Mouse (Mus musculus) cerebellum, adult 2 months (tissue): ENCODE results near the gene Bdkrb2. TPM values are rescaled to one million over a fixed set of nuclear protein-coding genes. Genes with fewer than 3 reads are reported as not detected.

Experiments used
- DNase-seq, 2 experiments: peaks; one replicate each; pipeline ENCODE4 v3.0.0; 2021
- H3K27ac ChIP-seq: fragments of 200-500 bp; 2 replicates; pipeline ENCODE4 v1.5.1; 2012; ENCODE audit warnings: low read length, control low read depth, inconsistent platforms; ENCODE audit not compliant: insufficient read depth
- H3K27me3 ChIP-seq: fragments of 200-500 bp; 2 replicates; pipeline ENCODE4 v1.6.1; 2012; ENCODE audit warnings: inconsistent platforms, mild to moderate bottlenecking, low read length, moderate library complexity; ENCODE audit not compliant: control insufficient read depth, insufficient read depth
- H3K4me1 ChIP-seq: fragments of 200-500 bp; 2 replicates; pipeline ENCODE4 v1.6.1; 2011; ENCODE audit warnings: low read length; ENCODE audit not compliant: control insufficient read depth, insufficient read depth
- H3K4me3 ChIP-seq: fragments of 200-500 bp; replicated peaks from 2 replicates; pipeline ENCODE3; 2011; ENCODE audit warnings: mild to moderate bottlenecking, low read depth, low read length, control low read depth; ENCODE audit not compliant: insufficient read depth
- CTCF ChIP-seq: fragments of 200-500 bp; IDR thresholded peaks from 2 replicates; pipeline ENCODE4 v1.5.1; 2011; ENCODE audit warnings: low read depth, mild to moderate bottlenecking, control low read depth, low read length, moderate library complexity, borderline replicate concordance; ENCODE audit not compliant: insufficient read depth
- POLR2A ChIP-seq: fragments of 200-500 bp; IDR thresholded peaks from 2 replicates; pipeline ENCODE4 v1.6.1; 2011; ENCODE audit warnings: low read length, control low read depth, borderline replicate concordance; ENCODE audit not compliant: insufficient read depth
- WGBS: fragments of 180-500 bp; shearing (Covaris S2); methylation state at CpG from one replicate; pipeline ENCODE4 v1.1.7; 2018; 5-methylcytosine and 5-hydroxymethylcytosine counted together
- polyA plus RNA-seq: library from polyadenylated mRNA; depleted of rRNA; stranded (reverse); fragments of >200 nt; gene quantifications from 2 replicates; pipeline ENCODE4 v1.2.3, GENCODE M21; 2012; rRNA removed

The Bdkrb2 gene
- 0.68 and 0.70 TPM in 2 replicates for polyA plus RNA-seq

- peak; percentile 30 to 35 for DNase-seq
- H3K4me3 ChIP-seq, result peak within 1 kb of the TSS; percentile 16
- 9% methylated on average over 25 of the region's 25 CpGs for WGBS
These were observed at the start of gene Bdkrb2 for GRCm38 (mm10) chr12:105562936-105563680. Gene Bdkrb2, plus strand, starts transcription at chr12:105563226.

DNA sequence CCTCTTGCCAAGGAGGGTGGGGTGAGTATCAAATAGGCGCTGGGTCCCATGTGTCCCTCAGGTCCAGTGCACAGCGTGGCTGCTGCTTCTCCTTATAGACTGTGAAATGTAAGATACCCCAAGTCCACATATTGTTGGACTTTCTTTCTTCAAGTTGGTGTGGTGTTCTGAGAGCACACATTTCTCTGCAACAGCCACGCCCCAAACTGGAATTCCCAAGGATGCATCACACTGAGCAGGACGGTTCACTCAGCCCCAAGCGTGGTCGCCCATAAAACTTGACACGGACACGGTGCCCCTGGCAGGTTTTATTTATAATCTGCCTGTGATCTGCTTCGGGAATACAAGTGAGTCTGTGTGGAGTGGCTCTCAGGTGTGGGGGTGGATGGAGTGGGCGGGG, 48.9 kb upstream of the Bdkrb2 start:
- H3K4me3 ChIP-seq, result no peak overlapping the region
- TF ChIP-seq CTCF (no peak), POLR2A (no peak)
- H3K4me1 ChIP-seq, result no peaks in the 10 kb centered on the region
- H3K27ac ChIP-seq, result no peak overlapping the region
- 82% methylated on average over 10 of the region's 10 CpGs for WGBS
- no peaks in the 10 kb centered on the region for H3K27me3 ChIP-seq
- DNase-seq, result no peak

More at GRCm38 (mm10) chr12:105562936-105563680, at the start of gene Bdkrb2:
- Histone ChIP-seq H3K27me3 (no peaks in the 10 kb centered on the region; the same call in 1 of the 2 replicates), H3K27ac (no peak within 1 kb of the TSS), H3K4me1 (peaks cover 6% of the 10 kb centered on the region; the same call in 1 of the 2 replicates)
- TF ChIP-seq CTCF (no peak), POLR2A (no peak)

GRCm38 (mm10) chr12:105517026-105517675, 45.9 kb upstream of the Bdkrb2 start:
- H3K4me1 ChIP-seq, result no peaks in the 10 kb centered on the region
- H3K27ac ChIP-seq, result no peak overlapping the region
- WGBS, result 65% methylated on average over 21 of the region's 21 CpGs
- DNase-seq, result no peak
- H3K4me3 ChIP-seq, result no peak overlapping the region
- H3K27me3 ChIP-seq, result no peaks in the 10 kb centered on the region
- TF ChIP-seq CTCF, result no peak

- H3K4me3 ChIP-seq, result no peak overlapping the region
- WGBS, result 92% methylated on average over 2 of the region's 2 CpGs
- no peaks in the 10 kb centered on the region for H3K27me3 ChIP-seq
- H3K4me1 ChIP-seq, result no peaks in the 10 kb centered on the region
- no peak for DNase-seq
- no peak for TF ChIP-seq POLR2A
- no peak for TF ChIP-seq CTCF
- H3K27ac ChIP-seq, result no peak overlapping the region
These were observed 43.2 kb upstream of the Bdkrb2 start for GRCm38 (mm10) chr12:105519851-105520250.

GRCm38 (mm10) chr12:105521170-105521762, 41.8 kb upstream of the Bdkrb2 start:
- Histone ChIP-seq H3K27ac (no peak overlapping the region), H3K4me3 (no peak overlapping the region), H3K4me1 (no peaks in the 10 kb centered on the region), H3K27me3 (no peaks in the 10 kb centered on the region)
- 44% methylated on average over 15 of the region's 15 CpGs for WGBS
- TF ChIP-seq CTCF, result no peak
- no peak for TF ChIP-seq POLR2A
- DNase-seq, result no peak

GRCm38 (mm10) chr12:105523737-105524136, 39.3 kb upstream of the Bdkrb2 start:
- WGBS, result 58% methylated on average over 2 of the region's 2 CpGs
- no peak overlapping the region for H3K4me3 ChIP-seq
- H3K4me1 ChIP-seq, result no peaks in the 10 kb centered on the region
- H3K27me3 ChIP-seq, result no peaks in the 10 kb centered on the region
- DNase-seq, result no peak
- no peak overlapping the region for H3K27ac ChIP-seq
- TF ChIP-seq POLR2A (no peak), CTCF (no peak)

DNA sequence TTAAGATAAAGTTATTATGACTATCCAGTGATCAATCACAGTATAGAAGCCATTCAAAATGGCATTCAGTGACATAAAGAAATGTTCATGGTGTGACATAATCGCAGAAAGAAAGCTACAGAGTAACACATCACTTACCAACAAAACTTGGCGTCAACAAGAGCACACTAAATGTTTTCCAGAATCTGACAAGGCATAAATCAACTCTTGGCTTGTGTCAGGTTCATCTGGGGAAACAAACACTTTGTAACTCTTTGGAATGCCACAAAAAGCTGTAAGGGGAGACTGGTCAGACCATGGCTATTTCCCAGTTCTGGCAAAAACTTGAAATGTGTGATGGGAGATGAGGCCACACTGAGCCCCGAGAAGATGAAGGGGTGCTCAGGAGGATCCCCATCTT, 36.8 kb upstream of the Bdkrb2 start:
- peak overlapping the region; percentile 25; the same call in 1 of the 2 replicates for H3K27ac ChIP-seq
- DNase-seq, result no peak
- TF ChIP-seq CTCF (no peak), POLR2A (no peak)
- 83% methylated on average over 3 of the region's 3 CpGs for WGBS
- no peaks in the 10 kb centered on the region for H3K4me1 ChIP-seq
- no peaks in the 10 kb centered on the region for H3K27me3 ChIP-seq
- H3K4me3 ChIP-seq, result no peak overlapping the region

- TF ChIP-seq CTCF (no peak), POLR2A (no peak)
- WGBS, result 53% methylated on average over 5 of the region's 5 CpGs
- peak in 1 of 2 experiments; percentile 61 for DNase-seq
- H3K4me1 ChIP-seq, result no peaks in the 10 kb centered on the region
- H3K27ac ChIP-seq, result no peak overlapping the region
- no peaks in the 10 kb centered on the region for H3K27me3 ChIP-seq
- no peak overlapping the region for H3K4me3 ChIP-seq
These were observed 36.2 kb upstream of the Bdkrb2 start for GRCm38 (mm10) chr12:105526829-105527228.
